26 mouse cellular contexts compared by ENCODE assay signal in genomic region chrX:47612364-47612763, GRCm38 (mm10).
DNase-seq lines count a peak whose midpoint lies in the region; ATAC-seq lines count a peak whose summit lies in the region.
"Had no signal": no experiment of that assay in that cellular context is flagged by ENCODE, and none has a peak within 500 bp of the region (broad histone marks: within the 10 kb centered on the region; RNA-seq: fewer than 3 reads in every experiment).

No protein-coding gene starts in this region.

- H3K36me3 ChIP-seq in forebrain, embryonic 14.5 days (ENCODE audit: control insufficient read depth, insufficient read depth, low read length) = no peaks in the 10 kb centered on the region
- H3K36me3 ChIP-seq in forebrain, embryonic 10.5 days (replicated peaks) = no peaks in the 10 kb centered on the region
- H3K36me3 ChIP-seq in limb, embryonic 11.5 days (ENCODE audit: control insufficient read depth, insufficient read depth, low read length) = no peaks in the 10 kb centered on the region
- no peaks in the 10 kb centered on the region for H3K36me3 ChIP-seq in limb, embryonic 10.5 days
- H3K36me3 ChIP-seq in heart, embryonic 11.5 days (ENCODE audit: control insufficient read depth, insufficient read depth, low read length) = no peaks in the 10 kb centered on the region
- H3K36me3 ChIP-seq: embryonic facial prominence, embryonic 10.5 days; embryonic facial prominence, embryonic 13.5 days; heart, embryonic 13.5 days; intestine, embryonic 15.5 days had no signal

- H3K27me3 ChIP-seq in forebrain, embryonic 14.5 days (replicated peaks; ENCODE audit: control insufficient read depth, insufficient read depth, low read length) = no peaks in the 10 kb centered on the region
- H3K27me3 ChIP-seq in forebrain, embryonic 10.5 days (ENCODE audit: poor library complexity, severe bottlenecking) = no peaks in the 10 kb centered on the region
- H3K27me3 ChIP-seq in limb, embryonic 11.5 days (ENCODE audit: control insufficient read depth, insufficient read depth, low read length) = no peaks in the 10 kb centered on the region
- no peaks in the 10 kb centered on the region for H3K27me3 ChIP-seq in limb, embryonic 10.5 days (ENCODE audit: low read depth, poor library complexity, severe bottlenecking)
- H3K27me3 ChIP-seq in heart, embryonic 11.5 days (ENCODE audit: control insufficient read depth, insufficient read depth, low read length) = no peaks in the 10 kb centered on the region
- H3K27me3 ChIP-seq: embryonic facial prominence, embryonic 13.5 days; forebrain, embryonic 13.5 days; heart, embryonic 13.5 days; intestine, embryonic 15.5 days had no signal

- H3K9me3 ChIP-seq in forebrain, embryonic 14.5 days (replicated peaks; ENCODE audit: control insufficient read depth, low read length) = no peaks in the 10 kb centered on the region
- no peaks in the 10 kb centered on the region for H3K9me3 ChIP-seq in forebrain, embryonic 10.5 days
- H3K9me3 ChIP-seq in limb, embryonic 11.5 days (ENCODE audit: control insufficient read depth, low read length) = no peaks in the 10 kb centered on the region
- H3K9me3 ChIP-seq in limb, embryonic 10.5 days (replicated peaks) = no peaks in the 10 kb centered on the region
- H3K9me3 ChIP-seq in heart, embryonic 11.5 days (replicated peaks; ENCODE audit: control insufficient read depth, low read length) = no peaks in the 10 kb centered on the region
- H3K9me3 ChIP-seq: embryonic facial prominence, embryonic 10.5 days; embryonic facial prominence, embryonic 13.5 days; forebrain, embryonic 13.5 days; heart, embryonic 13.5 days; intestine, embryonic 15.5 days had no signal

- 73% methylated on average over 1 of the region's 1 CpGs for WGBS in forebrain, embryonic 14.5 days
- 88% methylated on average over 1 of the region's 1 CpGs for WGBS in forebrain, embryonic 10.5 days
- WGBS in limb, embryonic 11.5 days = 39% methylated on average over 1 of the region's 1 CpGs
- 63% methylated on average over 1 of the region's 1 CpGs for WGBS in limb, embryonic 10.5 days
- 61% methylated on average over 1 of the region's 1 CpGs for WGBS in heart, embryonic 11.5 days (ENCODE audit: insufficient replicate concordance)

- H3K4me3 ChIP-seq in forebrain, embryonic 14.5 days (ENCODE audit: low read depth, low read length) = no peak overlapping the region
- no peak overlapping the region for H3K4me3 ChIP-seq in forebrain, embryonic 10.5 days
- no peak overlapping the region for H3K4me3 ChIP-seq in limb, embryonic 11.5 days (ENCODE audit: low read depth, low read length)
- H3K4me3 ChIP-seq in limb, embryonic 10.5 days = no peak overlapping the region
- no peak overlapping the region for H3K4me3 ChIP-seq in heart, embryonic 11.5 days (ENCODE audit: low read depth, low read length)
- H3K4me3 ChIP-seq: embryonic facial prominence, embryonic 10.5 days; embryonic facial prominence, embryonic 13.5 days; erythroblast, embryonic 14.5 days; forebrain, embryonic 13.5 days; heart, embryonic 13.5 days; intestine, embryonic 15.5 days had no signal

- DNase-seq in forebrain, embryonic 14.5 days (ENCODE audit: low spot score) = peak; percentile 4
- no peak for DNase-seq in forebrain, embryonic 10.5 days (ENCODE audit: extremely low spot score, low spot score)
- no peak for DNase-seq in limb, embryonic 11.5 days (ENCODE audit: low spot score)
- no peak for DNase-seq in limb, embryonic 10.5 days (ENCODE audit: low spot score)
- DNase-seq in hindlimb bud, embryonic 11.5 days (ENCODE audit: extremely low spot score, low read depth, low spot score) = peak; percentile 14
- DNase-seq in spleen, postnatal 10 days (ENCODE audit: low spot score in 2 of 2) = no peak
- DNase-seq: adrenal gland, adult 8-10 months; adrenal gland, postnatal 36 days; cerebellum, adult 11 months; cerebellum, adult 2 months; cerebellum, adult 9-11 months; cerebellum, postnatal 36 days; embryo, embryonic 11 days; forebrain, postnatal 0 days; gastrocnemius, postnatal 25 days; heart, adult 18-20 months; heart, postnatal 14 days; heart, postnatal 4 days had no signal

- ATAC-seq in forebrain, embryonic 14.5 days = peak; percentile 12; the same call in 1 of the 2 replicates
- ATAC-seq in limb, embryonic 11.5 days (ENCODE audit: insufficient number of reproducible peaks, low FRiP score, low TSS enrichment, low read depth) = peak; percentile 54; the same call in 1 of the 2 replicates
- no peak for ATAC-seq in heart, embryonic 11.5 days (replicated peaks; ENCODE audit: insufficient number of reproducible peaks, low FRiP score, low TSS enrichment)
- ATAC-seq: activated CD4-positive, CD25-positive, alpha-beta regulatory T cell, adult 4 months; forebrain, embryonic 13.5 days; forebrain, postnatal 0 days; intestine, embryonic 15.5 days had no signal

- H3K4me1 ChIP-seq in forebrain, embryonic 14.5 days (ENCODE audit: control insufficient read depth, insufficient read depth, low read length) = no peaks in the 10 kb centered on the region
- H3K4me1 ChIP-seq in forebrain, embryonic 10.5 days = no peaks in the 10 kb centered on the region
- H3K4me1 ChIP-seq in limb, embryonic 11.5 days (ENCODE audit: control insufficient read depth, insufficient read depth, low read length) = no peaks in the 10 kb centered on the region
- H3K4me1 ChIP-seq in limb, embryonic 10.5 days = no peaks in the 10 kb centered on the region
- H3K4me1 ChIP-seq in heart, embryonic 11.5 days (ENCODE audit: control insufficient read depth, insufficient read depth, low read length) = no peaks in the 10 kb centered on the region
- H3K4me1 ChIP-seq: embryonic facial prominence, embryonic 10.5 days; embryonic facial prominence, embryonic 13.5 days; forebrain, embryonic 13.5 days; heart, embryonic 13.5 days; intestine, embryonic 15.5 days had no signal

- H3K27ac ChIP-seq in forebrain, embryonic 14.5 days (ENCODE audit: low read depth, low read length) = no peak overlapping the region
- H3K27ac ChIP-seq in forebrain, embryonic 10.5 days = no peak overlapping the region
- no peak overlapping the region for H3K27ac ChIP-seq in limb, embryonic 11.5 days (replicated peaks; ENCODE audit: low read depth, low read length)
- no peak overlapping the region for H3K27ac ChIP-seq in limb, embryonic 10.5 days
- no peak overlapping the region for H3K27ac ChIP-seq in heart, embryonic 11.5 days (ENCODE audit: low read depth, low read length)
- H3K27ac ChIP-seq: embryonic facial prominence, embryonic 10.5 days; embryonic facial prominence, embryonic 13.5 days; forebrain, embryonic 13.5 days; heart, embryonic 13.5 days; intestine, embryonic 15.5 days had no signal

- H3K4me2 ChIP-seq in forebrain, embryonic 14.5 days (ENCODE audit: low read length) = no peak overlapping the region
- no peak overlapping the region for H3K4me2 ChIP-seq in limb, embryonic 11.5 days (ENCODE audit: low read depth, severe bottlenecking)
- no peak overlapping the region for H3K4me2 ChIP-seq in heart, embryonic 11.5 days
- H3K4me2 ChIP-seq: embryonic facial prominence, embryonic 13.5 days; forebrain, embryonic 13.5 days; heart, embryonic 13.5 days; intestine, embryonic 15.5 days had no signal

- H3K9ac ChIP-seq in forebrain, embryonic 14.5 days (ENCODE audit: low read length) = no peak overlapping the region
- H3K9ac ChIP-seq in limb, embryonic 11.5 days (ENCODE audit: low read length) = no peak overlapping the region
- no peak overlapping the region for H3K9ac ChIP-seq in heart, embryonic 11.5 days (ENCODE audit: low read depth, low read length)
- H3K9ac ChIP-seq: embryonic facial prominence, embryonic 13.5 days; forebrain, embryonic 13.5 days; forebrain, postnatal 0 days; heart, embryonic 13.5 days; intestine, embryonic 15.5 days had no signal

Comparison
In these comparisons a context has a peak if more than half of its experiments do, and no peak if none do; other contexts are left out.
1. DNase-seq: peak in forebrain, embryonic 14.5 days (single experiment) and hindlimb bud, embryonic 11.5 days (single experiment); none in forebrain, embryonic 10.5 days (single experiment), limb, embryonic 11.5 days (single experiment), limb, embryonic 10.5 days (single experiment) and spleen, postnatal 10 days (0 of 2).